Mouse (Mus musculus): Measurements from ENCODE around the gene Apba3. TPM values are rescaled to one million over a fixed set of nuclear protein-coding genes. Genes with fewer than 3 reads are reported as not detected.

The Apba3 gene
- polyA plus RNA-seq, 1 experiment from 2014 or later, result 26.4 TPM

DNA sequence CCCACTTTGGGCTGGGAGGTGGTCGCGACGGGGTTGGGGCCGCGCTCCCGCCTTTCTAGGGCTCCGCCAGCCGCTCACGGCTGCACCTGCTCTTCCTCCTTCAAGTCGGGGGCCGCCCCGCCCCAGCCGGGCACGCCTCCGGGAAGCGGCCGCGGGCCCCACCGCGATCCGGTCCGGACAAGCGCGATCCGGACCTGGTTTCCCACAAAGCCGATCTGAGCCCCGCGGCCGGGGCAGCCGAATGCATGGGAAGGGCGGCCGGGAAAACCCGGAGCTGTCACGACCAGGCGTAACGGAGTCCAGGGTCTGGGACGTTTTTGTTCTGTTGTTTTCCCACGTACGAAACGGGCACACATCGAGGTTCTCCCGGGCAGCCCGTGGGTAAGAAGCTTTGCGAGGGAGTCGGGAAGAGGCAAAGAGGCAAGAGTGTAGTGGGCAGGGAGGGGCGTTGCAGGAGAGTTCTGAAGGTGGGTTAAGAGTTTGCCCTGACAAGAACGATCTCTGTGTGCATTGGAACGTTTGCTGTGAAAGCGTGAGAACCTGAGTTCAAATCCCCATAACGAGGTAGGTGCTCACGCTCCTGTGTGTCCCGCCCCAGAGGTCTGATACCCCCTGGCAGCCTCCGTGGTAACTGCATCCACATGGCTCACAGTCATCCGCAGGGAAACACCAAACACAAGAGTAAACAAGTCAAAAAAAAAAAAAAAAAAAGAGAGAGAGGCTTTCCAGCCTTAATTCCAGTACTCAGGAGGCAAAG lies 19.1 kb downstream of the Apba3 start:
- no peak overlapping the region for H3K27ac ChIP-seq
- no peaks in the 10 kb centered on the region for H3K36me3 ChIP-seq (replicated peaks; ENCODE audit: control insufficient read depth, insufficient read depth)
- DNase-seq (ENCODE audit: low spot score), result peak; percentile 94
- peaks cover 4% of the 10 kb centered on the region for H3K4me1 ChIP-seq (replicated peaks; ENCODE audit: control insufficient read depth, insufficient read depth, low read length)
- H3K4me2 ChIP-seq (replicated peaks), result peak overlapping the region; percentile 85
- H3K4me3 ChIP-seq (replicated peaks; ENCODE audit: low read length), result peak overlapping the region; percentile 46
- ATAC-seq (ENCODE audit: low FRiP score), result peak; percentile 77
- no peaks in the 10 kb centered on the region for H3K9me3 ChIP-seq (ENCODE audit: control insufficient read depth, low read length)
- H3K9ac ChIP-seq, result peak overlapping the region; percentile 61
- 2% methylated on average over 54 of the region's 54 CpGs for WGBS
- peaks cover 40% of the 10 kb centered on the region for H3K27me3 ChIP-seq (ENCODE audit: control insufficient read depth, insufficient read depth, low read length)

DNA sequence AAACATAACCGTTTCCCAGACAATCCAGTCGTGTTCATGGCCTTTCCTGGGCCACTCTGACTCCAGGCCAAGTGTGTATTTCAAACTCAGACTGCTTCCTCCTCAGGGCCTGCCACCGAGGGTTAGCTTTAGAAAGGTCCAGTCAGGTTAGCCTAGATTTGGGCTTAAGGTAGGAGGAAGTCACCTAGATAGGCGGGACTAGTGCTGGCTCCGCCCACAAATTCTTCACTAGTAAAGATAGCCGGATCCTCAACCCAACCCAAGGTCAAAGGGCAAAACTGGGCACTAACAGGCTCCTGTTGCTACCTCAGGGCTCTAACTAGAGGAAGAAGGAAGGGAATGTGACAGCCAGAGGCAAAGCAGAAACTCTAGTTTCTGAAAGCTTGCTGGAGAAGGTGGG lies 19.8 kb downstream of the Apba3 start:
- peaks cover 47% of the 10 kb centered on the region for H3K27me3 ChIP-seq (ENCODE audit: control insufficient read depth, insufficient read depth, low read length)
- WGBS, result 52% methylated on average over 6 of the region's 6 CpGs

DNA sequence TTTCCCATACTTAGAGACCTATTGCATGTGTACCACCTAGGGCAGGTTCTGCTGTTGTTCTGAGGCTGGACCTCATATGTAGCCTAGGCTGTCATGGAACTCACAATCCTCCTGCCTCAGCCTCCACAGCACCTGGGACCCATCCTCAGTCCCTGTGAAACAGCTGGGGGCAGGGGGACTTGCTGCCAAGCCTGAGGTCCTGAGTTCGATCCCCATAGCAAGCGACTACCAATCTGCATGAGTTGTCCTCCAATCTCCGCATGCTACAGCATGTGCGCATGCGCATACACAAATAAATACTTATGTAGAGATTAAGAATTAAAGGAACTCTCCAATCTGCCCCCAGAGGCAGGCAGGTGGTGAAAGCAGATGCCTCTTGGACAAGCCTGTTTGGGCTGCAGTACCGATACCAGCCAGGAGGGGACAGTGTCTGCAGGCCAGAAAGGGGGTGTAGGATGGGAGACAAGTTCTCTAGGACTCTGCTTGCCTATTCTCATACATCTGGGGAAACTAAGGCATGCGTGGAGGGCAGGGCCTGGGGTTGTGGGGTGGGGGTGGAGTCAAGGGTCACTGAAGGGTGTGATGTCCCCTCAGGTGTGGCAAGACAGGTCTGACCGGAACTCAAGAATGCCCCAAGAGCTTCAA lies 20.9 kb downstream of the Apba3 start:
- DNase-seq (ENCODE audit: low spot score), result no peak
- H3K4me3 ChIP-seq (replicated peaks; ENCODE audit: low read length), result no peak overlapping the region
- no peak overlapping the region for H3K9ac ChIP-seq
- H3K27ac ChIP-seq, result no peak overlapping the region
- peaks cover 50% of the 10 kb centered on the region for H3K27me3 ChIP-seq (ENCODE audit: control insufficient read depth, insufficient read depth, low read length)
- 63% methylated on average over 8 of the region's 8 CpGs for WGBS
- no peaks in the 10 kb centered on the region for H3K36me3 ChIP-seq (replicated peaks; ENCODE audit: control insufficient read depth, insufficient read depth)
- ATAC-seq (ENCODE audit: low FRiP score), result no peak
- no peak overlapping the region for H3K4me2 ChIP-seq (replicated peaks)
- H3K4me1 ChIP-seq (replicated peaks; ENCODE audit: control insufficient read depth, insufficient read depth, low read length), result peaks cover 8% of the 10 kb centered on the region
- no peaks in the 10 kb centered on the region for H3K9me3 ChIP-seq (ENCODE audit: control insufficient read depth, low read length)

More for the DNA sequence above, 19.8 kb downstream of the Apba3 start:
- ATAC-seq (ENCODE audit: low FRiP score), result no peak
- no peak for DNase-seq (ENCODE audit: low spot score)
- no peak overlapping the region for H3K4me2 ChIP-seq (replicated peaks)
- H3K4me3 ChIP-seq (replicated peaks; ENCODE audit: low read length), result no peak overlapping the region
- H3K36me3 ChIP-seq (replicated peaks; ENCODE audit: control insufficient read depth, insufficient read depth), result no peaks in the 10 kb centered on the region
- no peak overlapping the region for H3K27ac ChIP-seq
- no peaks in the 10 kb centered on the region for H3K9me3 ChIP-seq (ENCODE audit: control insufficient read depth, low read length)
- H3K4me1 ChIP-seq (replicated peaks; ENCODE audit: control insufficient read depth, insufficient read depth, low read length), result peaks cover 8% of the 10 kb centered on the region
- H3K9ac ChIP-seq, result no peak overlapping the region

DNA sequence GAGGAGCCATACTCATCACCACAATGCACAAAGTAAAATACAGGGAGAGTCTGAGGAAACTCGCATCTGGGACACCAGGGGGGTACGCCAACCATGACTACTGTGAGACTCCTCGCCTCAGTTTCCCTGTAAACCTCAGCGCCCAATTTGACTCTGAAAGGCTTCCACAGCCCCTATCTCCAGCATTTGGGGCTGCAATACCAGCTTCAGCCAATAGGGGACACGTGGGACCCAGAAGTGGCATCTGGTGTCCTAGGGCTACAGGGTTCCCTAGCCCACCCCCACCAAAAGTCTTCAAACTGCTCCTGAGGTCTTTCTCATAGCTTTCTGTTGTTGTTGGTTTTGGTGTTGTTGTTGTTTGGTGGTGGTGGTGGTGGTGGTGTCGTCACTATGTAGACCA lies 21.8 kb downstream of the Apba3 start:
- Histone ChIP-seq H3K36me3 (replicated peaks; ENCODE audit: control insufficient read depth, insufficient read depth) (no peaks in the 10 kb centered on the region), H3K4me3 (replicated peaks; ENCODE audit: low read length) (no peak overlapping the region), H3K9ac (peak overlapping the region; percentile 16; the same call in 1 of the 2 replicates), H3K27ac (no peak overlapping the region), H3K4me2 (replicated peaks) (no peak overlapping the region), H3K27me3 (ENCODE audit: control insufficient read depth, insufficient read depth, low read length) (peaks cover 45% of the 10 kb centered on the region), H3K9me3 (ENCODE audit: control insufficient read depth, low read length) (no peaks in the 10 kb centered on the region), H3K4me1 (replicated peaks; ENCODE audit: control insufficient read depth, insufficient read depth, low read length) (peaks cover 8% of the 10 kb centered on the region)
- ATAC-seq (ENCODE audit: low FRiP score) (no peak), DNase-seq (ENCODE audit: low spot score) (peak; percentile 49)
- 34% methylated on average over 6 of the region's 6 CpGs for WGBS

DNA sequence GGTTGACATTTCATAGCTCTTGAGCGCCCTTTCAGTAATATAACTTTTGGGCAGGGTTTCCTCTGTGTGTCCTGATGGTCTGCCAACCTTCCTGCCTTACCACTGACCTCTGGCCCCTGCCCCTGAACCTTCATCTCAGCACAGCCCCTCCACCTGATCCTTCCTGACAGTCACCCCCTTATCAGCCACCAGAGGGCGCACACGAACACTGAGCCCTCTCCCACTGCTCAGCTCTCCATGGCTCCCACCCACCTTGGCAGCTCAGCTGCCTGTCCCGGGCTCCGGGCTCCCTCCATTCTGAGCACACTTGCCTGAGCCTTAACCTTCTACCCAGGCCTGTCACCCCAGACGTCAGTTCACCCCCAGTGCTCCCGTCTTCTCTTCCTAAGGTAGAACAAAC lies 22.5 kb downstream of the Apba3 start:
- Histone ChIP-seq H3K4me1 (replicated peaks; ENCODE audit: control insufficient read depth, insufficient read depth, low read length) (peaks cover 14% of the 10 kb centered on the region), H3K27me3 (ENCODE audit: control insufficient read depth, insufficient read depth, low read length) (peaks cover 38% of the 10 kb centered on the region), H3K9me3 (ENCODE audit: control insufficient read depth, low read length) (no peaks in the 10 kb centered on the region), H3K4me2 (replicated peaks) (no peak overlapping the region), H3K9ac (no peak overlapping the region), H3K27ac (no peak overlapping the region), H3K36me3 (replicated peaks; ENCODE audit: control insufficient read depth, insufficient read depth) (no peaks in the 10 kb centered on the region), H3K4me3 (replicated peaks; ENCODE audit: low read length) (no peak overlapping the region)
- DNase-seq (ENCODE audit: low spot score), result peak; percentile 75
- ATAC-seq (ENCODE audit: low FRiP score), result no peak
- WGBS, result 2% methylated on average over 7 of the region's 7 CpGs

DNA sequence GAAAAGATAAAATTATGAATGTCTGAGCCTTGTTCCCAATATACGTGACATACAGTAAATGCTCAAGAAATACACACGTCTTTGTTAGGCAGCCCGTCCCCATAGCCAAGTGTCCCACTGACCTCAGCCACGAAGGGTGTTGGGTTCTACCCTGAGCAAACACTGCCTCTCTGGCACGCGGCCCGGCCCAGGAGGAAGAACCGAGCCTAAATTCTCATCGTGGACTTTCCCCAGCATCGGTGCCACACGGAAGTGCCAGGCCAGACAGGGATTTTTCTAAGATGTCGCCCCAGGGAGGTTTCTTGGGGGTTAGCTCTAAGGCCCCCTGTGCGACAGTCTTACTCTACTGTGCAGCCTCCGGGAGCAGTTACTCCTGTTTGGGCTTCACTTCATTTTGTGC lies 23.1 kb downstream of the Apba3 start:
- peaks cover 33% of the 10 kb centered on the region for H3K27me3 ChIP-seq (ENCODE audit: control insufficient read depth, insufficient read depth, low read length)
- no peak for ATAC-seq (ENCODE audit: low FRiP score)
- H3K36me3 ChIP-seq (replicated peaks; ENCODE audit: control insufficient read depth, insufficient read depth), result no peaks in the 10 kb centered on the region
- 62% methylated on average over 14 of the region's 14 CpGs for WGBS
- H3K4me1 ChIP-seq (replicated peaks; ENCODE audit: control insufficient read depth, insufficient read depth, low read length), result peaks cover 19% of the 10 kb centered on the region
- H3K9ac ChIP-seq, result no peak overlapping the region
- H3K4me3 ChIP-seq (replicated peaks; ENCODE audit: low read length), result no peak overlapping the region
- no peak overlapping the region for H3K27ac ChIP-seq
- H3K4me2 ChIP-seq (replicated peaks), result no peak overlapping the region
- no peak for DNase-seq (ENCODE audit: low spot score)
- no peaks in the 10 kb centered on the region for H3K9me3 ChIP-seq (ENCODE audit: control insufficient read depth, low read length)

DNA sequence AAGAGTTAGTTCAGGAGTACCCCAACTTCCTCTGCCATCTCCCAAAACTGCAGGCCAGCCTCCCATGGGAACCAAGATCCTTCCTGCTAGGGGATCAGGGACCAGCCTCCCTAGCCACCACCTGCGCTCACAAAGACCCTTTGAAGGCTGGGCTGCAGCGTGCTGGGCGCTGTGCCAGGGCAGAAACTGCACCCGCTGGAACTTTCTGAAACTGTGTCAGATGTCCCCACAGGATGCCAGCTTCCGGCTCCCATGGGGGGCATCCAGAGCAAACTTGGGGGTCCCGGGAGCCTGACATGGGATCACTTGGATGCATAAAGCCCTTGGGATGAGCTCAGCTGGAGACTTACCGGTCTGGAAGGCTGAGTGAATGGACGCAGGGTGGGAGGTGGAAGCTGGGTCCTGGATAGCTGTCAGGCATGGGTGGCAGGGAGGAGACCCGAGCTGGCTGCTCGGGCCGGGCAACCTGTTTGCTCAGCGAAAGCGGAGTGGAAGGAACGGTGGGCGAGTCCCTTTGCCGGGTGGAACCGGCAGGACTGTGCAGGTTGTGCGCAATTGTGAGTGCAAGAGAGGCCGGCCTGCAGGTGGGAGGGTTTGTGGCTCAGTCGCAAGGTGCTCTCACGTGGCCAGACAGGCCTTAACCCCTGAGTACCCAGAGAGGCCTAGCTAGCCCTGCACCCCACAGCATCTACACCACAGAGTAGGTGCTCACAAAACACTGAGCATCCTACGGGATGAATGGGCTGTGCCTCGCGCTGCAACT lies 24.1 kb downstream of the Apba3 start:
- no peak overlapping the region for H3K4me3 ChIP-seq (replicated peaks; ENCODE audit: low read length)
- WGBS, result 20% methylated on average over 24 of the region's 24 CpGs
- H3K36me3 ChIP-seq (replicated peaks; ENCODE audit: control insufficient read depth, insufficient read depth), result no peaks in the 10 kb centered on the region
- H3K9ac ChIP-seq, result no peak overlapping the region
- no peaks in the 10 kb centered on the region for H3K9me3 ChIP-seq (ENCODE audit: control insufficient read depth, low read length)
- ATAC-seq (ENCODE audit: low FRiP score) (no peak), DNase-seq (ENCODE audit: low spot score) (no peak)
- peaks cover 25% of the 10 kb centered on the region for H3K27me3 ChIP-seq (ENCODE audit: control insufficient read depth, insufficient read depth, low read length)
- peaks cover 25% of the 10 kb centered on the region for H3K4me1 ChIP-seq (replicated peaks; ENCODE audit: control insufficient read depth, insufficient read depth, low read length)
- no peak overlapping the region for H3K4me2 ChIP-seq (replicated peaks)
- H3K27ac ChIP-seq, result no peak overlapping the region

DNA sequence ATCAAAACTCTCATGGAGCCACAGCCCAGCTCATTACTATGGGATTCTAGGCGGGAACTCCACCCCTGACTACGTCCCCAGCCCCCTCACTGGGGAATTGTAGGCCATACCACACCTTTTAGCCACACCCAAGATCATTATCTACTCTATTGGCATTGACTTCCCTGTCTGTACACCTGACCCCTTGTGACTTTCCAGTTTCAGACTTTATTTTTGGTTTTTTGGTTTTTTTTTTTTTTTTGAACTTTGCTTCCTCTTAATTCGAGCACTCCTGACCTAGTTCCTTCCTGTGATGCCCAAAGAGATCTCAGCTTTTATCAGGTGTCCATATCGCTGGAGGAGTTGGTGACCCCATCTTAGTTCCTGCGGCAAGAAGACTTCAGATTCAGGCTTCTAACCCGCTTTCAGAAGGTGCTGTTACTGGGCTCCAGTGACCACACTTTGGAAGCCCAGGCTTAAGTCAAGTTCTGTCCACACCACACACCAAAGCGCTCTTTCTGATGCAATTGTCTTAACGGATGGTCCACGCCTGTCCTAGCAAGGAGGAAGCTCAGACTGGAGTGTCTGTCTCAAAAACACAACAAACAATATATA lies 24.8 kb downstream of the Apba3 start, which contains the start of gene Tjp3:
Gene Tjp3 (minus strand): TSS at position 71 of the 594 bp plus-strand sequence.
- H3K36me3 ChIP-seq (replicated peaks; ENCODE audit: control insufficient read depth, insufficient read depth), result no peaks in the 10 kb centered on the region
- H3K27ac ChIP-seq, result no peak within 1 kb of the TSS
- no peak for DNase-seq (ENCODE audit: low spot score)
- H3K4me3 ChIP-seq (replicated peaks; ENCODE audit: low read length), result no peak within 1 kb of the TSS
- ATAC-seq (ENCODE audit: low FRiP score), result no peak
- no peaks in the 10 kb centered on the region for H3K9me3 ChIP-seq (ENCODE audit: control insufficient read depth, low read length)
- peaks cover 25% of the 10 kb centered on the region for H3K4me1 ChIP-seq (replicated peaks; ENCODE audit: control insufficient read depth, insufficient read depth, low read length)
- no peak within 1 kb of the TSS for H3K9ac ChIP-seq
- peaks cover 25% of the 10 kb centered on the region for H3K27me3 ChIP-seq (ENCODE audit: control insufficient read depth, insufficient read depth, low read length)
- H3K4me2 ChIP-seq (replicated peaks), result no peak within 1 kb of the TSS
- WGBS, result 74% methylated on average over 9 of the region's 9 CpGs
